Comparison of ENCODE assay signal across 29 mouse cellular contexts in the genomic region with DNA sequence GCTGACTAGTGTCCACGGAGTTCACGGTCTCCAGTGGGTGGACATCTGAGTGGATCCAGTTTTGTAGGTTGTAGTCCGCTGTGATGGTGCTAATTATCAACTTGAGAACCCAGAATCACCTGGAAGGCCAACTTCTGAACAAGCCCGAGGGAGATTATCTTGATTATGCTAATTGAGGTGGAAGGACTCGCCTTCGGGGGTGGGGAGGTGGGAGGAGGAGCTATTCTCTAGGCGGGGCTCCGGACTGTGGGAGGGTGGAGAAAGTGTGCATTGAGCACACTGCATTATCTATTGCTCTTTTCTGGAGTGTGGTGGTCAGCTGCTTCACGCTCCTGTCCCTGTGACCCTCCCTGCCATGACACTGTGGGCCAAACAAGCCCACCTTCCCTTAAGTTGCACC. TPM values are rescaled to one million over a fixed set of nuclear protein-coding genes. Genes with fewer than 3 reads are reported as not detected.
DNase-seq lines count a peak whose midpoint lies in the region; ATAC-seq and TF ChIP-seq lines count a peak whose summit lies in the region.
"Had no signal": no experiment of that assay in that cellular context is flagged by ENCODE, and none has a peak within 500 bp of the region (broad histone marks: within the 10 kb centered on the region; RNA-seq: fewer than 3 reads in every experiment).

No protein-coding gene starts in this region.

- no peaks in the 10 kb centered on the region for H3K9me3 ChIP-seq in liver, postnatal 0 days (ENCODE audit: low read length)
- no peaks in the 10 kb centered on the region for H3K9me3 ChIP-seq in liver, embryonic 15.5 days (replicated peaks)
- H3K9me3 ChIP-seq in hindbrain, postnatal 0 days (ENCODE audit: low read length) = no peaks in the 10 kb centered on the region
- H3K9me3 ChIP-seq: forebrain, embryonic 10.5 days; G1E; heart, embryonic 13.5 days; hindbrain, embryonic 12.5 days; limb, embryonic 10.5 days; midbrain, embryonic 12.5 days had no signal

- ATAC-seq in liver, postnatal 0 days = no peak
- ATAC-seq in liver, embryonic 15.5 days (ENCODE audit: insufficient read depth) = no peak; the same call in 1 of the 2 replicates
- ATAC-seq in hindbrain, postnatal 0 days = no peak
- ATAC-seq: forebrain, embryonic 16.5 days; inflammation-experienced regulatory T-cells, adult 6 months had no signal

- H3K4me2 ChIP-seq in liver, postnatal 0 days (ENCODE audit: low read depth, low read length) = no peak overlapping the region
- 0 out of 2 replicates have a peak overlapping the region, but pooled peaks have one; percentile 1 for H3K4me2 ChIP-seq in liver, embryonic 15.5 days
- no peak overlapping the region for H3K4me2 ChIP-seq in hindbrain, postnatal 0 days (ENCODE audit: low read depth, low read length)
- H3K4me2 ChIP-seq: heart, embryonic 13.5 days; hindbrain, embryonic 12.5 days; midbrain, embryonic 12.5 days had no signal

- TF ChIP-seq CTCF in liver, postnatal 0 days (IDR thresholded peaks at IDR 0.05; ENCODE audit: low read depth) = no peak
- no peak for TF ChIP-seq CTCF in hindbrain, postnatal 0 days (IDR thresholded peaks at IDR 0.05; ENCODE audit: low read depth)

- peak; percentile 58 for DNase-seq in liver
- DNase-seq in liver, postnatal 0 days = no peak
- DNase-seq in c-Kit-positive CD71-positive TER-119-positive erythroid progenitor cells, embryonic 14.5 days (ENCODE audit: low spot score) = peak; percentile 39
- DNase-seq in testis, postnatal 10 days (ENCODE audit: low spot score) = no peak
- DNase-seq in hindbrain, postnatal 0 days (ENCODE audit: low spot score) = no peak
- DNase-seq in spleen, postnatal 4 days (ENCODE audit: low spot score in 2 of 2) = no peak
- DNase-seq: adrenal gland, postnatal 14 days; cerebellum, adult 11 months; cerebellum, postnatal 10 days; gastrocnemius, postnatal 36 days; heart, adult 2 months; heart, postnatal 14 days; kidney, adult 18-20 months; kidney, postnatal 10 days; lung, postnatal 10 days; spleen, adult 18-20 months; thymus, adult 18-20 months; thymus, postnatal 36 days had no signal

- WGBS in liver, postnatal 0 days (ENCODE audit: insufficient replicate concordance) = 61% methylated on average over 9 of the region's 9 CpGs
- WGBS in liver, embryonic 15.5 days (ENCODE audit: insufficient replicate concordance) = 40% methylated on average over 9 of the region's 9 CpGs
- 63% methylated on average over 9 of the region's 9 CpGs for WGBS in hindbrain, postnatal 0 days

- no peak overlapping the region for H3K9ac ChIP-seq in liver, postnatal 0 days (replicated peaks)
- H3K9ac ChIP-seq in liver, embryonic 15.5 days = no peak overlapping the region
- no peak overlapping the region for H3K9ac ChIP-seq in hindbrain, postnatal 0 days (replicated peaks; ENCODE audit: low read length)
- H3K9ac ChIP-seq: heart, embryonic 13.5 days; hindbrain, embryonic 12.5 days; midbrain, embryonic 12.5 days had no signal

- TF ChIP-seq EP300 in liver, postnatal 0 days (IDR thresholded peaks at IDR 0.05; ENCODE audit: low read depth) = no peak

- H3K27ac ChIP-seq in liver, postnatal 0 days (ENCODE audit: low read depth) = no peak overlapping the region
- no peak overlapping the region for H3K27ac ChIP-seq in liver, embryonic 15.5 days (replicated peaks)
- no peak overlapping the region for H3K27ac ChIP-seq in hindbrain, postnatal 0 days
- H3K27ac ChIP-seq: forebrain, embryonic 10.5 days; heart, adult 2 months; heart, embryonic 13.5 days; hindbrain, embryonic 12.5 days; limb, embryonic 10.5 days; midbrain, embryonic 12.5 days had no signal

- H3K4me3 ChIP-seq in liver, postnatal 0 days (ENCODE audit: low read depth, low read length) = no peak overlapping the region
- no peak overlapping the region for H3K4me3 ChIP-seq in liver, embryonic 15.5 days (replicated peaks)
- no peak overlapping the region for H3K4me3 ChIP-seq in hindbrain, postnatal 0 days (ENCODE audit: low read length)
- H3K4me3 ChIP-seq: forebrain, embryonic 10.5 days; heart, adult 2 months; heart, embryonic 13.5 days; hindbrain, embryonic 12.5 days; limb, embryonic 10.5 days; midbrain, embryonic 12.5 days had no signal

- H3K4me1 ChIP-seq in liver, postnatal 0 days (ENCODE audit: insufficient read depth) = peaks cover 18% of the 10 kb centered on the region
- H3K4me1 ChIP-seq in liver, embryonic 15.5 days (replicated peaks) = peaks cover 20% of the 10 kb centered on the region
- H3K4me1 ChIP-seq in hindbrain, postnatal 0 days (ENCODE audit: insufficient read depth, low read length) = no peaks in the 10 kb centered on the region

- H3K36me3 ChIP-seq in liver, postnatal 0 days (replicated peaks; ENCODE audit: insufficient read depth, low read length) = no peaks in the 10 kb centered on the region
- H3K36me3 ChIP-seq in liver, embryonic 15.5 days (replicated peaks) = no peaks in the 10 kb centered on the region
- H3K36me3 ChIP-seq in hindbrain, postnatal 0 days (ENCODE audit: insufficient read depth, low read length) = no peaks in the 10 kb centered on the region
- H3K36me3 ChIP-seq: forebrain, embryonic 10.5 days; G1E; heart, embryonic 13.5 days; hindbrain, embryonic 12.5 days; limb, embryonic 10.5 days; midbrain, embryonic 12.5 days had no signal

- H3K27me3 ChIP-seq in liver, postnatal 0 days (ENCODE audit: insufficient read depth, low read length) = no peaks in the 10 kb centered on the region
- H3K27me3 ChIP-seq in liver, embryonic 15.5 days = peaks cover 3% of the 10 kb centered on the region; the same call in 1 of the 2 replicates
- no peaks in the 10 kb centered on the region for H3K27me3 ChIP-seq in hindbrain, postnatal 0 days (ENCODE audit: insufficient read depth, low read length)
- H3K27me3 ChIP-seq: hindbrain, embryonic 12.5 days had no signal

RNA-seq across cellular contexts. Expression of gene Cdh15, which starts 23.9 kb away (rescaled TPM):
- polyA plus RNA-seq in liver, postnatal 0 days (2015; fragmentation: Nextera tagmentation; extraction: Ambion mirVana) = 0.05 TPM in 1 of 2 replicates, not detected in the other
- polyA plus RNA-seq in liver, embryonic 15.5 days (2015; fragmentation: Nextera tagmentation; extraction: Ambion mirVana) = 0.67 and 0.85 TPM in 2 replicates
- 0.72 and 0.84 TPM in 2 replicates for total RNA-seq in hindbrain, postnatal 0 days (2014; rRNA removed)
- 2.3 and 2.4 TPM in 2 replicates for polyA plus RNA-seq in hindbrain, postnatal 0 days (2015; fragmentation: Nextera tagmentation; extraction: Ambion mirVana)
- total RNA-seq: G1E; heart, adult 2 months; heart, postnatal 14 days; liver, adult 2 months; neutrophil, adult 5-6 weeks had no signal
- polyA plus RNA-seq: G1E; heart, adult 2 months had no signal

Comparison
In these comparisons a context has a peak if more than half of its experiments do, and no peak if none do; other contexts are left out.
1. DNase-seq: peak in liver (single experiment) and c-Kit-positive CD71-positive TER-119-positive erythroid progenitor cells, embryonic 14.5 days (single experiment); none in liver, postnatal 0 days (single experiment), testis, postnatal 10 days (single experiment), hindbrain, postnatal 0 days (single experiment) and spleen, postnatal 4 days (0 of 2).